Mouse (Mus musculus): ENCODE results near the gene B4galt5.

GRCm38 (mm10) chr2:167377697-167378096 is 28.7 kb upstream of the B4galt5 start:
- TF ChIP-seq POLR2A (IDR thresholded peaks at IDR 0.05; ENCODE audit: control insufficient read depth in 1 of 2, insufficient read depth in 1 of 2, low read depth in 1 of 2, low read length in 2 of 2, poor library complexity in 1 of 2) (no peak), SIN3A (IDR thresholded peaks at IDR 0.05; ENCODE audit: low read length) (no peak), CTCF (IDR thresholded peaks at IDR 0.05 in 2 of 3, conservative IDR thresholded peaks at IDR 0.05 in 1 of 3; ENCODE audit: control insufficient read depth in 1 of 3, insufficient read depth in 1 of 3, low read depth in 2 of 3, low read length in 3 of 3, poor library complexity in 1 of 3, severe bottlenecking in 1 of 3) (no peak), NELFE (IDR thresholded peaks at IDR 0.05; ENCODE audit: low read depth, low read length) (no peak), MYC (IDR thresholded peaks at IDR 0.05; ENCODE audit: low read depth, low read length) (no peak), EP300 (IDR thresholded peaks at IDR 0.05; ENCODE audit: low read depth in 1 of 2, low read length in 2 of 2) (no peak), ZNF384 (IDR thresholded peaks at IDR 0.05; ENCODE audit: low read depth, low read length) (no peak), ZMIZ1 (IDR thresholded peaks at IDR 0.05; ENCODE audit: low read depth, low read length) (no peak), TBP (IDR thresholded peaks at IDR 0.05; ENCODE audit: low read depth, low read length) (no peak), TAL1 (IDR thresholded peaks at IDR 0.05; ENCODE audit: low read length) (no peak)
